Mouse (Mus musculus): ENCODE data around the gene Mpc2. TPM values are rescaled to one million over a fixed set of nuclear protein-coding genes. Genes with fewer than 3 reads are reported as not detected.

The Mpc2 gene
- polyA plus RNA-seq (2012; rRNA removed), result 75.9 and 80.7 TPM in 2 replicates

GRCm38 (mm10) chr1:165460360-165460800 is at the start of gene Mpc2, which contains the start of gene Dcaf6:
TSS of gene Mpc2 (plus strand) at chr1:165460637.
TSS of gene Dcaf6 (minus strand) at chr1:165460475.

GRCm38 (mm10) chr1:165484688-165485233 is 24.3 kb downstream of the Mpc2 start, which contains the start of gene Adcy10:
TSS of gene Adcy10 (plus strand) at chr1:165485183.

Other genes starting within 250 kb of the Mpc2 start
- gene Tiprl, start 223.6 kb upstream of the Mpc2 start, polyA plus RNA-seq (2012; rRNA removed), result 13.8 and 16.0 TPM in 2 replicates
- 0.08 and 0.15 TPM in 2 replicates for gene Gpr161, start 164.8 kb upstream of the Mpc2 start, polyA plus RNA-seq (2012; rRNA removed)
- 19.0 and 20.4 TPM in 2 replicates for gene Dcaf6, start 162 bp upstream of the Mpc2 start, polyA plus RNA-seq (2012; rRNA removed)
- gene Adcy10, start 24.5 kb downstream of the Mpc2 start, polyA plus RNA-seq (2012; rRNA removed), result 0.06 and 0.08 TPM in 2 replicates
- 18.5 and 20.2 TPM in 2 replicates for gene Mpzl1, start 173.9 kb downstream of the Mpc2 start, polyA plus RNA-seq (2012; rRNA removed)
- gene Rcsd1, start 249.1 kb downstream of the Mpc2 start, polyA plus RNA-seq (2012; rRNA removed), result 4.2 and 5.3 TPM in 2 replicates